Mouse (Mus musculus) layer of hippocampus, postnatal 10 days (tissue): Measurements from ENCODE around the gene Wscd2. TPM values are rescaled to one million over a fixed set of nuclear protein-coding genes. Genes with fewer than 3 reads are reported as not detected.

ENCODE experiments used
- total RNA-seq, 2 experiments: library from RNA; stranded (reverse); gene quantifications; 2 replicates each; pipeline ENCODE4 v1.2.3; 2021

Gene Wscd2
- total RNA-seq, 2 experiments from 2014 or later = 58.0 to 63.4 TPM

Other genes starting within 250 kb of the Wscd2 start
- gene Sgsm1, start 179.5 kb upstream of the Wscd2 start, total RNA-seq = 10 to 100 TPM; 72.2 to 77.7 TPM
- not detected for gene Aym1, start 133.0 kb upstream of the Wscd2 start, total RNA-seq
- 1 to 10 TPM; 3.6 to 5.4 TPM for gene Cmklr1, start 160.1 kb downstream of the Wscd2 start, total RNA-seq
- gene 1700069L16Rik, start 234.4 kb downstream of the Wscd2 start, total RNA-seq = not detected
- gene Ficd, start 245.5 kb downstream of the Wscd2 start, total RNA-seq = 1 to 10 TPM; 8.2 to 9.4 TPM